Mouse (Mus musculus): ENCODE results near the gene Ubac1.
A peak's percentile ranks its signal among the peaks of the same experiment; 100 is the strongest.

The Ubac1 gene

DNA sequence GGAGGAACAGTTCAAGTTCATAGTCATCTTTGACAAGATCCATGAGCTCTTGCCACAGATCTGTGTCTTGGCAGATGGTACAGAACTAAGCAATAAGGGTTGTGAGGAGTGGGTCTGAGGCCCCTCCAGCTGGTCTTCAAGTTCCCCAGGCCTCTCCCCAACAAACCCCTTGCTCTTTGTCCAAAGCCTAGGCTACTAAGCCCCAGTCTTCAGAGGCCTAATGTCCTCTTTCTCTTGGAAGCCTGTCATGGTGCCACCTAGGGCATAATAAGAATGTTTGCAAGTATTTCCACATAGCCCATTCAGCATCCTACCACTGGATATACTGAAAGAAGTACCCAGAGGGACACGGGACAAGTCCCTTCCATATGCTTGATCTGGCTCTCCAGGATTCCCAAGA, 1.1 kb upstream of the Ubac1 start:
- DNase-seq, result peak; percentile 33

DNA sequence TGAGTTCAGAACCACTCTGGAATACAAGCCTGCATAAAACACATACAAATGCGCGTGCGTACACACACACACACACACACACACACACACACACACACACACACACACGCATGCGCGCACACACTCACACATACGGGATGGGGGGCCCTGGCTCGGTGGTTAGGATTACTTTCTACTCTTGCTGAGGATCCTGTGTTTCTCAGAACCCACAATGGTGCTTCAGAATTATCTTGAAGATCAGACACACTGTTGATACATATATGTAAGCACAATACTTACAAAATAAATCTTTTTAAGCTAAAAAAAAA, 665 bp upstream of the Ubac1 start:
- no peak for DNase-seq

DNA sequence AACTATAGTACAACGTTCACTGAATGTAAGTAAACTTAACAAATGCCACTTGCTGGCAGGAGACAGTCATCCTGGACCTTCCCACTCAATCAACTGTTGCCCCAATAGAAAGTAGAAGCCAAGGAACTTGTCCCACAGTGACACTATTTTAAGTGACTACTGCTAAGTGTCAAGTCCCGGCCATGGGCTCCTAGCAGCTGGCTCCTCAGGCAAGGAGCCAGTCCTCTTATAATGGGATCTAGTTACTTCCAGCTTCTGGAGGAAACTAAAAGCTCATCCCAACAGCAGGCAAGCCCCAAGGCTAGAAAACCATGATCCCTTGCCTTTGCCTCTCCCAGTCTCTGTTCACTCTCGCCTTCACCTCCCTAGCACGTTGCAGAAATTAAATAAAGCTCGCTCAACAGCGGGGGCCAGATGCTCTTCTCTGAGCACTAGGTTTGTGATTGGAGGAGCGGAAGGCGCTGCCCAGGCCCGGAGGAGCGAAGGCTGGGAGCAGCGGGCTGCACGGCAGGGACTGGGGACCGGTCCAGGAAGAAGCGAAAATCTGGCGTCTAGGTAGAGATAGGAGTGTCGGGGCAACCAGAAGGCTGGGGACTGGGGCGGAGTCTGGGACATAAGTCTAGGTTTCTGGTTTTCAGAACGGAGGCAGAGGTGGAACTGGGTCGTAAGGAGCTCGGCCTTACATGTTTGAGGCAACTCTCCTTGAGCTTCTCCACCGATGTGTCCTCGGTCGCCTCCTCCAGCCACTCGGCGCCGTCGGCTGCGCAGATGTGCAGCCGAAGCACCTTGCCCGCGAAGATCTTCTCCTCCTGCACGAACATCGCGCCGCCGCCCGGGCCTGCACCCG, 610 bp downstream of the Ubac1 start:
- DNase-seq, result peak; percentile 85

DNA sequence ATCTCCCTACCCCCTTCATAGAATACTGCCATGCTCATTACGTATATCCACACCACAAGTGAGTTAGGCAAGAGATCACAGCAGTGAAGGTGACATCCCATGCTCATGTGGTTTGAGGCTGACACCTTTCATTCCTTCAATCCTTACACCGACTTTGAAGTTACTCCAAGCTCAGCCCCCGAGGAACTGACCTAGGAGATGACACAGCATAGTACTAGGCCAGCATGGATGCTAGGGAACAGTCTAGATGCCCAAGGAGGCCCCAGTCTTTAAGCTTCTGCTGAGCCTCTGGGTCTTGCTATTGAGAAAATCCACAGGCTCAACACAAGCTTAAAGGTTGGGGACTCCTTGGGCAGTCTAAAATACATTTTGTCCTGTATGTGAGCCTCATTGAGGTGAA, 1.6 kb downstream of the Ubac1 start:
- DNase-seq, result no peak

DNA sequence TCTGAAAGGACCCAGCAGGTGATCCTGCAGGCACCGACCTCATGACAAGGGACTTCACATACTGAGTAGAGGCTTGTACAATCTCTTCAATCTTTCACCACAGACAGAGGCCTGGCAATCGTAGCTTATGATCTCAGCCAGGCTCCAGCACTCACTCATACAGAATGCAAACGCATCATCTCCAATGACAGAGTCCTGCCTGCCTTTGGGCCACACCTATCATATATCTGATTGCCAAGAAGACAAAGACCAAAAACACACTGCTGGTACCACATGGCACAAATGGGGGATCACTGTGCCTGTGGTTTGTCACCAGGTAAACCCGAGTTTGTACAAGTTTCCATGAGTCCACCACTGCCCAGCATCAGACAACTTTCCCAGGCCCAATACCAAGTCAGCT, 4.2 kb downstream of the Ubac1 start:
- no peak for DNase-seq

DNA sequence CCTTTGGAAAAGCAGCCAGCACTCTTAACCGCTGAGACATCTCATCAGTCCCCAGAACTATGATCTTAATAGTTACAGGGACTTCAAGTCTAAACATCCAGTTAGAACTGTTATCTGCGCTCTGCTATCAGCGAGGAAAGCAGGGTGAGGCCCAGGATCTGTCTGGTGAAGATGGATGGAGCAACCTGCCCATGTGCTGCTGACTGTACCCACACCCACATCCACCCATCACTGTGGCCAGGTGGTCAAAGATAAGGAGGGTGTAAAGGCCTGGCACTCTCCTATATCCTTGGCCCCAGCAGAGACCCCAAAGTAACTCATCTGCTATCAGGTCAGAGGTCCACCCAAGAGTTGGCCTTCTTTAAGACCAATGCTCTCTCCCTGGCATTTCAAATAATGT, 7.9 kb downstream of the Ubac1 start:
- DNase-seq, result no peak

DNA sequence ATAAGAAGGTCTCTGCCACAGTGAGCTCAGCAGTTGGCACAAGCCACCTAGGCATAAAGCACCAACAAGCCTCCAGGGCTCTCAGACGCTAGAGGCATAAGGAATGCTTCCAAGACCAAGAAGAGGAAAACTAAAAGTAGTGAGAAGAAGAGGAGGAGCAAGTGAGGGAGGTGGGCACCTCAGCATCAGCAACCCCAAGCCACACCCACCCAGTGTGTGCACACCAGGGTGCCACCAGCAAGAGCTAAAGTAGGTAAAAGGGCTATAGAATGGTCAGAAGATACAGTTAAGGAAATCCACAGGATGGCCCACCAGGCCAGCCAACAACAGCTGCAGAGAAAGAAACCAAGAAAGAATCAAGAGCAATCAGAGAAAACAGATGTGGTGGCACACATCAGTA, 10.1 kb downstream of the Ubac1 start:
- DNase-seq, result no peak

DNA sequence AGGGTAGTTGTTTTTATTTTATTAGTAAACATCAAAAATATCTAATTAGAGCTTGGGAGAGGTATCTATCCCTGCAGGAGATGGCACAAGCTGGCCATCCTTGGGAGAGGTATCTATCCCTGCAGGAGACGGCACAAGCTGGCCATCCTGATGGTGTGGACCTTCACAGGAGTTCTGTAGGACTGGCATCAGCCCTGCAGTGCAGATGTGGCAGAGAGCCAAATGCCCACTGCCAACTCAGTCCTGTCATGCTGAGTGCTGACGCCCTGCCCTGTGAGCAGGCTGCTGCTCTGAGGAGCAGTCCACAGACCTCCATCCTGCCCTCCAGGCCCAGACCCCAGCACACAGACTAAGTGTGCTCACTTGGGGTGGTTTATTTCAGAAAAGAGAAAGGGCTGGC, 19.5 kb downstream of the Ubac1 start:
- DNase-seq, result peak; percentile 78

DNA sequence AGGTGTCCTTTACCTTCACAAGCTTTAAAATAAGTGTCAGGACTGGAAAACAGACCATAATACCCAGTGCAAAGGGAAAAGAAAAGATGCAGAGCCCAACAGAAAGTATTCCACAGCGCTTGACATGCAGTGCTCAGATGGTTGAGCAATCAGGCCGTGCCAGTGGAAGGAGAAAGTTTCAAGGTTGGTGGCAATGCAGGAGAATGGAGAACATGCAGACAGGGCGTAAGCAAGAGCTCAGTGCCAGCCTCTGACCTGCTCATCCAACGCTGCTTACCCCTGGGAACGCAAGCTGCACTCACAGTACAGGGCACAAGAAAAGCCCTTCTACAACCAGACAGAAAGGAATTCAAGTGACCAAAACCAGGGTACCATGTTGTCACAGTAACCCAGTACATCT, 20.4 kb downstream of the Ubac1 start:
- DNase-seq, result no peak

DNA sequence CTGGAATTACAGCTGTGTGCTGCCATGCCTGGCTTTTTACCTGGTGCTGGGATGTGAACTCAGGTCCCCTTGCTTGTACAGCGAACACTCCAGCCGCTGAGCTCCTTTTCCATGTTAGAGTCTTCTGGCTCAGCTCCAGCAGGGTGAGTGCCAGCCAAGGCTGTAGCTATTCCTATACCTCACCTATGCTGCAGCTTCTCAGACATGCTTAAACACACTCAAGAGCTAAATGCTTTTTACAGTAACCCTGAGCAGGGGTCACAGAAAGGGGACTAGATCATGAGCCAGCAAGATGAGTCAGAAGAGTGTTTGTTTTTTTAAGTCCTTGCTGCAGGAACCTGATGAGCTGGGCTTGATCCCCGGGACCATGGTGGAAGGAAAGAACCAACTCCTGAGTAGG, 23.8 kb downstream of the Ubac1 start:
- DNase-seq, result no peak

DNA sequence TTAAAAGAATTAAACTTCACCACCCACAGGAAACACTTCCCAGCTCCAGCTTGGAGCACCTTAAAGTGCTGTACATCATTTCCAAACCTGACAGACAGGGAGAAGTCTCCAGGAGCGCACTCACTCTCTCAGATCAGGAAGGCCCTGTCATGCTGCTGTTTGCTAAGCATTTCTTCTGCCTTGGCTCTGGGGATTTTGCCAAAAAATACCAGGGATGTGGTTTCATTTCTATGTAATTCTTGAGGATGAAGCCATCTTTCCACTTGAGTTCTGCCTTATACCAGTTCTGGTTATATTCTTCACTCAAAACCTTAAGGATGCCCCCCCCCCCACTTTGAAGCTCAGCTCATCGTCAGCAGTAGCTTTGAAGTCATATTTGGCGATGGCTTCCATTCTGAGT, 26.8 kb downstream of the Ubac1 start:
- no peak for DNase-seq

DNA sequence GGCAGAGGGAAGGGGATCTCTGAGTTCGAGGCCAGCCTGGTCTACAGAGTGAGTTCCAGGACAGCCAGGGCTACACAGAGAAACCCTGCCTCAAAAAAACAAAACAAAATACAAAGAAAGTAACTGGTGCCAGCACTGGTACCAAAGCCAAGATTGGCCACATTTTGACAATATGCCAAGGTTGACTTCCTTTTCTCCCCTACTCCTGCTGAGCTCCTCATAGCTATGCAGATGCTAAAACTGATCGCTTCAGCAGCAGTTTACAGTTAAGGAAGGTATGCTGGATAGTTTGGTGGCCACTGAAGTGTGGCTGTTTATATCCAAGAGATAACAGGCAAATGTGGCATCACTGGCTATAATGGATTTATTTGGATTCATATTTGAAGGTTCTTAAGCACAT, 29.3 kb downstream of the Ubac1 start:
- no peak for DNase-seq

DNA sequence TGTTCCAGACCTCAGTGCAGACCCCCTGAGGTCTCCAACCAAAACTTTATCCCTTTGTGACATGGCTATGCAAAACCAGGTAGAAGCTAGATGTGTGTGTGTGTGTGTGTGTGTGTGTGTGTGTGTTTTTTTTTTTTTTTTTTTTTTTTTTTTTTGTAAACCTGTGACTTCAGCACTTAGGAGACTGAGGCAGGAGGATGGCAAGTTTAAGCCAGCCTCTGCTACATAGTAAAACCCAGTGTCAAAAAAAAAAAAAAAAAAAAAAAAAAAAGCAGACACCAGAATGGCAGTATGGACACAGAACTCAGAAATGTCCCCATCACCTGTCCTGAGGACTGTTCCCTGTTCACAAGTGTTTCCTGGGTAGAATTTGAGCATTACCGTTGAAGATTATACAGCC, 31.9 kb downstream of the Ubac1 start:
- no peak for DNase-seq

DNA sequence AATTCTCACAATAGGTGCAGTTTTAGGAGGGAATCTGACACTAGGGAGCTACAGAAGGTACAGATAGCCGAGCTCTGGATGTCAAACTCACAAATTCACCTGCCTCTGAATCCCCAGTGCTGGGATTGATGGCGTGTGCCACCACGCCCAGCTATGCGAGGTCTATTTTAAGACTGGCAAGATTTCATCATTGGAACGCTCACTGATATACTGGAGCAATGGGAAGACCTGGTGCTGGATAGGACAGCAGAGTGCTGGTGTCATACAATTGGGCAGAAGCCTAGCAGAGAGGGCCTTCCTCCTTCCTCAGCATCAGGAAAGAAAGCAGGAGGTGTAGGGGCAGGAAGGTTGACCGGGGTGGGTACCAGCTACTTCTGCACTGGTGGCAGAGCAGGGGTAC, 33.7 kb downstream of the Ubac1 start:
- DNase-seq, result no peak

DNA sequence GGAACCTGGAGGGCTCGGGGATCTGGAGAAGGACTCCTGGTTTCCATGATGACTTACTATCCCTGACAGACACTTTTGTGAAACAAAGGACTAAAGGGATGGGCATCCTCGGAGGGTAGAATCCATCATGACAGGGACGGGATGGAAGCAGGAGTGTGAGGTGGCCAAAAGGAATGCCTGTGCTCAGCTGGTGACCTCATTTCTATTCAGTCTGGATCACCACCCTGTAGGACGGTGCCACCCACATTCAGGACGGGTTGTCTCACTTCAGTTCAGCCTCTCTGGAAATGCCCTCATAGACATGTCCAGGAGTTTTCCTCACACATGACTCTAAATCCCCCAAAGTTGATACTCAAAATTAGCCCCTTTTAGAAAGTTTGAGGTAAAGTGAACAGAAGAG, 34.9 kb downstream of the Ubac1 start:
- DNase-seq, result no peak

DNA sequence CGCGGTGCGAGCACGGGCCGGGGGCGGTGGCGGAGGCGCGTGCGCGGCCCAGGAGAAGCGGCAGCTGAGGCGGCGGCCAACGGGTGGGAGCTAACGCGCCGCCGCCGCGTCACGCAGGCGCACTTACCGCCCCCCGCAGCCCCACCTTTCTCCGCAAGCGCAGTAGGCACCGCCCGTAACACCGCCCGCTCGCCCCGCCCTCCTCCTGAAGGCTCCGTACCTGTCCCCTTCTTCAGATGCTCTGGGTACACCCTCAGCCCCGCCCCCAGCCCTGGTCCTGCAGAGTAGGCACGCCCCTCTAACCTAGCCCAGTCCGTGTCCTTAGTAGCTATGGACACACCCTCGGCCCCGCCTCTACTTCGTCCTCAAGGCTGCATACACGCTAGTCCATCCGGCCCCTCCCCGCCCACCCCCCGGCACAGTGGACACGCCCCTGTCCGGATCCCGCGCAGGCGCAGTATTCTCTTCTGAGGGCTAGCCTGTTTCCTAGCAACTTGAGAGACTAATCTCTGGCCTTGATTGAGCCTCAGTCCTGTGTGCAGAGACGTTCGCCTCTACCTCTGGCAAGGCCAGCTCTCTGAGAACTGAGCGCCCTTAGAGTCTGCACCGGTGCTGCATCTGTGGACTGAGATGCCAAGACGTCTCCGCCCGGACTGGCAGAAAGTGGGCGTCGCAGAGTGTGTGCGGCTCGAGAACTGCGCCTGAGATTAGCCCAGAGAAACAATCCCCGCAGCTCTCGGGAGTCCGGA, 38.2 kb downstream of the Ubac1 start, which contains the start of gene Camsap1:
Gene Camsap1, minus strand, starts transcription at position 124 of the 749 bp plus-strand sequence.
- peak; percentile 100 for DNase-seq

DNA sequence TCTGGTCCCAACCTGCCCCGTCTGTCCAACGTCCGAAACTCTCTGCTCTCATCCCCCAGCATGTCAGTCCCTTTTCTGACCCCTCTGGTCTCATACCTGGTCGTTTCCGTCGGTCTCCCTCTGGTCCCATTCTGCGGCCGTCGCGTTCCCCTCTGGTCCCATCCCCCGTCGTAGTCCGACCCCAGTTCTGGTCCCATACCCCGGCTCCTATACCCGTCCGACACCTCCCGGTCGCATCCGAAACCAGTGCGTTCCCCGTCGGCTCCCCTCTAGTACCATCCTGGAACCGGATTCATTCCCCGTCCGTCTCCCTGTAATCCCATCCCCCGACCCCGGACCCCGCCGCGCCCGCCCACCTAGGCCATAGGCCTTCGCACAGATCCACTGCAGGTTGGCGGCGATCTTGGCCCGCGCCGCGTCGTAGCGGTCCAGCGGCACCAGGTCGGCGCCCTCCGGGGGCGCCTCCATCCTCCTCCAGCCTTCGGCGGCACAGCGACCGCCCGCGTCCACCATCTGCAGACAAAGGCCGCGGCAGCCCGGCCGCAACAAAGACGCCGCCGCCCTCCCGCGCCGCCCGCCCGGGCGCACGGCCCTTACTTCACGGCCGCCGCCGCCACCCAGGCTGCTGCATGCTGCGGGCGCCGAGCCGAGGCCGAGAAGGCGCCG, 39.0 kb downstream of the Ubac1 start:
- DNase-seq, result no peak

DNA sequence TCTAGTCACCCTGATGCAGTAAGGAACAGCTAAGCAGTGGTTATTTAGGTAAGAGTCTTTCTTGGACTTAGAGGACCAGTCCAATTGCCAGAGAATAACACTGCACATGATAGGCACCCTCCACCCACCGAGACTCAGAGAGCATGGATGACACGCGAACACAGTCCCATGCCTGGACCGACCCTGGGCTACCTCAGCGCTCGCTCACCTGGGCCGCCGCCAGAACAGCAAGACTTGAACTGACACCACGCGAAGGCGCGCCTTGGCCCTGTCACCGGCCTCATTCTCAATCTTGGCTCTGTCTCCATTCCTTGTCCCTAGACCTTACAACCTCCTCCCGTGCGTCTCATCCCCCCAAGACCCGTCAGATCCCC, 39.5 kb downstream of the Ubac1 start:
- peak; percentile 70 for DNase-seq

DNA sequence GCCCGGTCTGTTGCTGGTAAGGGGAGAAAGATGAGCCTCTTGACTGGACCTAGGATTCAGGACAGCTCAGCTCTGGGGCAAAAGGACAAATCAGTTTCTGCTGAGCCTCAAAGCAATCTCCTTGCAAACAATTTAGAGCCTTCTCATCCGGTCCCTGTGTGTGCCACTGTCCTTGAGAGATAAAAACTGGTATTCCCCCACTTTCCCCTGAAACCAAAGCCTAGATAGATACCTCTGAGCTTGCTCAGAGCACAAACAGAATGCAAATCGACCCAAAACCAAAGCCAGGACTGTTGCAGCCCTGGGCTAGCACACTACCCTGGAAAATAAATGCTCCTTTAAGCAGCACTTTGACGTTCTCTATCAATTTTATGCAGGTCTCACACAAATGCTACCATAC, 42.5 kb downstream of the Ubac1 start:
- no peak for DNase-seq

DNA sequence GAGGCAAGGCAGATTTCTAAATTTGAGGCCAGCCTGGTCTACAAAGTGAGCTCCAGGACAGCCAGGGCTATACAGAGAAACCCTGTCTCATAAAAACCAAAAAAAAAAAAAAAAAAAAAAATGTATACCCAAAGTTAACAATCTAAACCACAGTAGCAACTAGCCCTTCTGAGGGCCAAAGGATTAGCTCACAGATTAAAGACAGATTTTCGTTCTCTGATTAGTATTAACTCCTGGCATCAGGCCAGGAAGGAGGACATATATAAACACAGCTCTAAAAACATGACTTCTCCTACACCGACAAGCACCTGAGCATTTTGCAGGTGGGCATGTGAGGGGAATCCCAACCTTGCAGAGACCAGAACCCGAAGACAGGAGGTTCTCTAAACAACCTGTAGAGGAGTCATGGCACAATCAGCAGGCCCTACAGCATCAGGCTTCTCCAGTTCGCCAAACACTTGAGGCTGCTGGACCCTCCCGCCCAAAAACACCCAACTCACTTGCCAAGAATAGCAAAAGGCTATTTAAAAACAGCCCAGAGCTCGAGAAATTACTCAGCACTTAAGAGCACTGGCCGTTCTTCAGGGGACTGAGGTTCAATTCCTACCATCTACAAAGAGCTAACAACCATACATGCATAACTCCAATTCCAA, 43.8 kb downstream of the Ubac1 start:
- no peak for DNase-seq

DNA sequence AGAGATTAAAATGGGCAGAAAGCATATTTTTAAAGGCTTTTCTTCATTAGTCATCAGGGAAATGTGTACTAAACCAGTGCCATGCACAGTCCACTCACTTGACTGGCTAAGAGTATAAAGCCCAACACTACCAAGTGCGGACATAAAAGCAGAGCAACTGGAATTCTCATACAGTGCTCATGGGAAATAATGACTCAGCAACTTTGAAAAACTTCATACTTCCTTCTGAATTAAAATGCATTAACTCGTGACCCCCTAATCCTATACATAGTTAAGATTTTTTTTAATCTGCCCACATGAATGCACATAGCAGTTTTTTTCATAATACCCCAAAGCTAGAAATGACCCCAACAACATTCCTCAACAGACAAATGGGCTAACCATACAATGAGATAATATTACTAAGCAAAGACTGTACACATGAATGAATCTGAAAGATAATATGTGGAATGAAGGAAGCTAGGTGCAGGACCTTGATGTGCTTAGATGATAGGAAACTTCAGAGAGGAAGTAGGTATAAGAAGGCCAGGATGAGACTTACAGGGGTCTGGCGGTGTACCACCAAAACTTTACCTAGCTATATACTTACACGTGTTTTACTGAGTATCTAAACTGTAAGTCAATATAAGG, 46.3 kb downstream of the Ubac1 start:
- no peak for DNase-seq

DNA sequence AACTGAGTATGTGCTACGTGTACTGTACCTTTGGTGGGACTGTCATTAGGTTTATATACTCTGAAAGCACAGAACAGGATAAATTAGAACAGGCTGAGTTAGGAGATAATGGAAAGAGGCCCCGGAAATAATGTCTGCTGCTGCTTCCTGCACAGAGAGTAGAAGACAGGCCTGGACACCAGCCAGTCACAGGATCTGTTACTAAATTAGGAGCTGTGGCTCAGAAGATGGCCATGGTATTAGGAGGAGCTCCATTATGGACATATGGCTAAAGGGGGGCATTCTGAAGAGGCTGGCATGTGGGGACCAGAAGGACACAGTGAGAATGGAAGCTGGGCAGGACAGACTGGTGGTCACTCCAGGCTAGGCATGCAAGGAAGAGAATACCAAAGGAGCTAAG, 51.1 kb downstream of the Ubac1 start:
- DNase-seq, result peak; percentile 68

DNA sequence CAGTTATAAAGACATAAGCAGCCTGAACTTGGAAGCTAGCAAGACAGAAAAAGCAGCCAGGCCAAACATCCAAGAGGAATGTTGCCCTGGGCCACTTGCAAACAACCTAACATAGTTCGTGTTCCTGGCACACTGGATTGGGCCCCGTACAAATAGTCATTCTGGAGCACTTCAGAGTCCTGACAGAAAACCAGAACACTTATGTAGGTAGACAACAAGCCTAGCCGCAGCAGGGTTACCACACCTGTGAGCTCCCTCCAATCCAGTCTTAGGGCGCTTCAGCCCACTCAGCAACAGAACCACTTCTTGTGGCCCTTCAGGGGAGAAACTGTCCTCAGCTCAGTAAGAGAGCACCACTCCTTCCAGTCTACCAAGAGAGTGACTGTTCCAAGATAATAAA, 52.2 kb downstream of the Ubac1 start:
- DNase-seq, result no peak

Data from cerebellum, adult 8-10 months (tissue).